Mouse (Mus musculus): ENCODE measurements at regions not wholly inside any gene's neighbourhood (a gene's known extent, or its start where the extent isn't known, plus 50 kb on each side); places are given as distances from the start of the nearest gene placed in this dataset.

- no peak overlapping the region for H3K4me3 ChIP-seq (replicated peaks; ENCODE audit: low read length)
- H3K4me1 ChIP-seq (ENCODE audit: control insufficient read depth, insufficient read depth, low read length) = no peaks in the 10 kb centered on the region
- H3K36me3 ChIP-seq (ENCODE audit: control insufficient read depth, insufficient read depth, low read length) = no peaks in the 10 kb centered on the region
- no peak for ATAC-seq (ENCODE audit: low FRiP score, low read depth)
- no peak overlapping the region for H3K4me2 ChIP-seq (replicated peaks; ENCODE audit: low read depth, low read length, severe bottlenecking)
- H3K9ac ChIP-seq (ENCODE audit: low read depth, low read length, severe bottlenecking) = no peak overlapping the region
- TF ChIP-seq POLR2A (IDR thresholded peaks at IDR 0.05; ENCODE audit: borderline replicate concordance, extremely low read depth, insufficient read depth, insufficient read length) = no peak
- no peaks in the 10 kb centered on the region for H3K27me3 ChIP-seq (ENCODE audit: control insufficient read depth, insufficient read depth, low read length)
- no peak overlapping the region for H3K27ac ChIP-seq (replicated peaks; ENCODE audit: low read depth, low read length)
- no peaks in the 10 kb centered on the region for H3K9me3 ChIP-seq (ENCODE audit: control insufficient read depth, low read length)
- WGBS = 81% methylated on average over 8 of the region's 8 CpGs
- no peak for DNase-seq (ENCODE audit: low spot score)
These were observed 263.3 kb upstream of the Zfp703 start for GRCm38 (mm10) chr8:26713836-26714235.

- no peak overlapping the region for H3K4me3 ChIP-seq (replicated peaks; ENCODE audit: low read length)
- TF ChIP-seq POLR2A (IDR thresholded peaks at IDR 0.05; ENCODE audit: borderline replicate concordance, extremely low read depth, insufficient read depth, insufficient read length) = no peak
- H3K9me3 ChIP-seq (ENCODE audit: control insufficient read depth, low read length) = no peaks in the 10 kb centered on the region
- WGBS = 86% methylated on average over 3 of the region's 3 CpGs
- ATAC-seq (ENCODE audit: low FRiP score, low read depth) (no peak), DNase-seq (ENCODE audit: low spot score) (no peak)
- no peaks in the 10 kb centered on the region for H3K36me3 ChIP-seq (ENCODE audit: control insufficient read depth, insufficient read depth, low read length)
- no peaks in the 10 kb centered on the region for H3K4me1 ChIP-seq (ENCODE audit: control insufficient read depth, insufficient read depth, low read length)
- no peaks in the 10 kb centered on the region for H3K27me3 ChIP-seq (ENCODE audit: control insufficient read depth, insufficient read depth, low read length)
- H3K4me2 ChIP-seq (replicated peaks; ENCODE audit: low read depth, low read length, severe bottlenecking) = no peak overlapping the region
- no peak overlapping the region for H3K27ac ChIP-seq (replicated peaks; ENCODE audit: low read depth, low read length)
- H3K9ac ChIP-seq (ENCODE audit: low read depth, low read length, severe bottlenecking) = no peak overlapping the region
These were observed 262.4 kb upstream of the Zfp703 start for GRCm38 (mm10) chr8:26714714-26715113.

GRCm38 (mm10) chr8:26718409-26719355 lies 258.4 kb upstream of the Zfp703 start:
- Histone ChIP-seq H3K4me1 (ENCODE audit: control insufficient read depth, insufficient read depth, low read length) (no peaks in the 10 kb centered on the region), H3K9ac (ENCODE audit: low read depth, low read length, severe bottlenecking) (no peak overlapping the region), H3K4me2 (replicated peaks; ENCODE audit: low read depth, low read length, severe bottlenecking) (no peak overlapping the region), H3K27ac (replicated peaks; ENCODE audit: low read depth, low read length) (no peak overlapping the region), H3K36me3 (ENCODE audit: control insufficient read depth, insufficient read depth, low read length) (no peaks in the 10 kb centered on the region), H3K27me3 (ENCODE audit: control insufficient read depth, insufficient read depth, low read length) (no peaks in the 10 kb centered on the region), H3K4me3 (replicated peaks; ENCODE audit: low read length) (no peak overlapping the region), H3K9me3 (ENCODE audit: control insufficient read depth, low read length) (no peaks in the 10 kb centered on the region)
- TF ChIP-seq POLR2A (IDR thresholded peaks at IDR 0.05; ENCODE audit: borderline replicate concordance, extremely low read depth, insufficient read depth, insufficient read length) = no peak
- DNase-seq (ENCODE audit: low spot score) (no peak), ATAC-seq (ENCODE audit: low FRiP score, low read depth) (no peak)
- 40% methylated on average over 11 of the region's 11 CpGs for WGBS

- Histone ChIP-seq H3K36me3 (ENCODE audit: control insufficient read depth, insufficient read depth, low read length) (no peaks in the 10 kb centered on the region), H3K4me1 (ENCODE audit: control insufficient read depth, insufficient read depth, low read length) (no peaks in the 10 kb centered on the region), H3K27ac (replicated peaks; ENCODE audit: low read depth, low read length) (no peak overlapping the region), H3K9me3 (ENCODE audit: control insufficient read depth, low read length) (no peaks in the 10 kb centered on the region), H3K27me3 (ENCODE audit: control insufficient read depth, insufficient read depth, low read length) (no peaks in the 10 kb centered on the region), H3K9ac (ENCODE audit: low read depth, low read length, severe bottlenecking) (no peak overlapping the region), H3K4me3 (replicated peaks; ENCODE audit: low read length) (no peak overlapping the region), H3K4me2 (replicated peaks; ENCODE audit: low read depth, low read length, severe bottlenecking) (no peak overlapping the region)
- DNase-seq (ENCODE audit: low spot score) = no peak
- WGBS = 66% methylated on average over 3 of the region's 3 CpGs
- no peak for ATAC-seq (ENCODE audit: low FRiP score, low read depth)
- TF ChIP-seq POLR2A (IDR thresholded peaks at IDR 0.05; ENCODE audit: borderline replicate concordance, extremely low read depth, insufficient read depth, insufficient read length) = no peak
These were observed 254.4 kb upstream of the Zfp703 start for GRCm38 (mm10) chr8:26722766-26723165.

- Histone ChIP-seq H3K9ac (ENCODE audit: low read depth, low read length, severe bottlenecking) (no peak overlapping the region), H3K9me3 (ENCODE audit: control insufficient read depth, low read length) (no peaks in the 10 kb centered on the region), H3K4me2 (replicated peaks; ENCODE audit: low read depth, low read length, severe bottlenecking) (no peak overlapping the region), H3K36me3 (ENCODE audit: control insufficient read depth, insufficient read depth, low read length) (no peaks in the 10 kb centered on the region), H3K27me3 (ENCODE audit: control insufficient read depth, insufficient read depth, low read length) (no peaks in the 10 kb centered on the region), H3K4me1 (ENCODE audit: control insufficient read depth, insufficient read depth, low read length) (no peaks in the 10 kb centered on the region), H3K27ac (replicated peaks; ENCODE audit: low read depth, low read length) (no peak overlapping the region), H3K4me3 (replicated peaks; ENCODE audit: low read length) (no peak overlapping the region)
- TF ChIP-seq POLR2A (IDR thresholded peaks at IDR 0.05; ENCODE audit: borderline replicate concordance, extremely low read depth, insufficient read depth, insufficient read length) = no peak
- DNase-seq (ENCODE audit: low spot score) (no peak), ATAC-seq (ENCODE audit: low FRiP score, low read depth) (no peak)
- whole genome bisulfite sequencing = 76% methylated on average over 5 of the region's 5 CpGs
These were observed 252.5 kb upstream of the Zfp703 start for GRCm38 (mm10) chr8:26724628-26725027.
